Mouse (Mus musculus) midbrain, embryonic 15.5 days (tissue): ENCODE results near the gene Rhobtb3. TPM values are rescaled to one million over a fixed set of nuclear protein-coding genes. Genes with fewer than 3 reads are reported as not detected.
A peak's percentile ranks its signal among the peaks of the same experiment; 100 is the strongest.
"Not testable (repeated sequence)": the region's sequence is repeated elsewhere in the genome, so short reads cannot be mapped to it uniquely, and the experiment has no call there.

Experiments
- ATAC-seq: fragments of 200-750 bp; cut with Nextera tagmentation; replicated peaks from 2 replicates; pipeline ENCODE4 v1.8.0; 2017; ENCODE audit warnings: moderate TSS enrichment
- H3K27ac ChIP-seq: fragments of 300-500 bp; sonication (generic); 2 replicates; pipeline ENCODE4 v1.5.1; 2015; ENCODE audit warnings: mild to moderate bottlenecking, inconsistent platforms
- H3K27me3 ChIP-seq: fragments of 300-500 bp; sonication (generic); replicated peaks from 2 replicates; pipeline ENCODE4 v1.6.1; 2015; ENCODE audit warnings: inconsistent platforms
- H3K36me3 ChIP-seq: fragments of 300-500 bp; sonication (generic); replicated peaks from 2 replicates; pipeline ENCODE4 v1.6.1; 2015; ENCODE audit warnings: inconsistent platforms
- H3K4me1 ChIP-seq: fragments of 300-500 bp; sonication (generic); 2 replicates; pipeline ENCODE4 v1.6.1; 2015; ENCODE audit warnings: inconsistent platforms
- H3K4me2 ChIP-seq: fragments of 300-500 bp; sonication (generic); 2 replicates; pipeline ENCODE4 v1.6.1; 2015; ENCODE audit warnings: inconsistent platforms, mild to moderate bottlenecking, moderate library complexity
- H3K4me3 ChIP-seq: fragments of 300-500 bp; sonication (generic); 2 replicates; pipeline ENCODE4 v1.5.1; 2015; ENCODE audit warnings: mild to moderate bottlenecking, inconsistent platforms
- H3K9ac ChIP-seq: fragments of 300-500 bp; sonication (generic); 2 replicates; pipeline ENCODE4 v1.6.1; 2015; ENCODE audit warnings: mild to moderate bottlenecking, inconsistent platforms
- H3K9me3 ChIP-seq: fragments of 300-500 bp; sonication (generic); 2 replicates; pipeline ENCODE4 v1.6.1; 2016; ENCODE audit warnings: inconsistent platforms
- WGBS: fragments of 180-500 bp; shearing (Covaris S2); methylation state at CpG from one replicate; pipeline ENCODE4 v1.1.7; 2015; ENCODE audit warnings: mixed read lengths; 5-methylcytosine and 5-hydroxymethylcytosine counted together
- polyA plus RNA-seq: library from polyadenylated mRNA; unstranded; fragments of >200 nt; fragmentation: Nextera tagmentation; extraction: Ambion mirVana; gene quantifications from 2 replicates; pipeline ENCODE4 v1.2.1, GENCODE M21; 2015

Rhobtb3 gene
- polyA plus RNA-seq, 1 experiment from 2014 or later: 23.2 TPM

DNA sequence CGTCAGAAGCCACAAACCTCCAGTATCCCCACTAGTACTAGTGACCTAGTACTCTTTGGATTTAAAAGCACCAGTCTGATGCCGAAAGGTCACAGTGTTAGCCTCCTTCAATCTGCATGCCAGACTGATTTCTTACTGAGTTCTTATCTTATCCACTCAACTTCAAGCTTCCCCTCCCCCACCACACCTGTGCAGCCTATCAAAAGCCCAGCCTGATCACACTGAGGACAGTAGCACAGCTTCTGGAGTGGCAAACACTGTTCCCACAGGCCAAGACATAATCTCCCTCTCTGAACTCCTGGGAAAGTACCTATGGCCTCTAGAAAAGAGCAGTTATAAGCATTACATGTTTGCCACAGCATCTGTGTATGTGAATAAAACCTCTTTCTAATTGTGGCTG, 35.5 kb downstream of the Rhobtb3 start:
- Histone ChIP-seq H3K9ac (no peak overlapping the region), H3K4me2 (no peak overlapping the region), H3K4me1 (peaks cover 6% of the 10 kb centered on the region; the same call in 1 of the 2 replicates), H3K36me3 (0 out of 2 replicates have a peak, but pooled peaks cover 3% of the 10 kb centered on the region), H3K9me3 (no peaks in the 10 kb centered on the region), H3K4me3 (no peak overlapping the region), H3K27ac (no peak overlapping the region), H3K27me3 (no peaks in the 10 kb centered on the region)
- 0 out of 2 replicates have a peak, but pooled peaks have one; percentile 31 for ATAC-seq
- 78% methylated on average over 2 of the region's 2 CpGs for WGBS

DNA sequence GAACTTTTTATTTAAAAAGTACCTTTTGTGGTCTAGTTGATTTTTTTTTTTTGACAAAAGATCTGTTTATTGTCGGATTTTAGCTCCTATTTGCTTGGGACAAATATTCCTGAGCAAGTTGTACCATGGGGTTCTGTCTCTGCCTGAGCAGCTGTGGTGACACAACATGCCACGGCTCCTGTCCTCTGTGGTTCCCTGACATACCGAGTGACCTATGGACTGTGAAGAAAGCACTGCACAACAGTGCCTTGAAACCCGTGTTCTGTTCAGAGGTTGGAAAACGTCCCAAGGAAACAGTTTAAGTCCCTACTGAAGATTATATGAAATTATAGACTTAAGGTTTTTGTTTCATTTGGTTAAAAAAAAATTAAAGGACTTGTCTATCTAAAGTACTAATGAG, 36.6 kb downstream of the Rhobtb3 start:
- no peak overlapping the region for H3K27ac ChIP-seq
- no peak overlapping the region for H3K4me2 ChIP-seq
- H3K9me3 ChIP-seq: no peaks in the 10 kb centered on the region
- H3K4me3 ChIP-seq: no peak overlapping the region
- no peak for ATAC-seq
- no peak overlapping the region for H3K9ac ChIP-seq
- no peaks in the 10 kb centered on the region for H3K36me3 ChIP-seq
- WGBS: 69% methylated on average over 5 of the region's 5 CpGs
- H3K4me1 ChIP-seq: peaks cover 6% of the 10 kb centered on the region; the same call in 1 of the 2 replicates
- no peaks in the 10 kb centered on the region for H3K27me3 ChIP-seq

DNA sequence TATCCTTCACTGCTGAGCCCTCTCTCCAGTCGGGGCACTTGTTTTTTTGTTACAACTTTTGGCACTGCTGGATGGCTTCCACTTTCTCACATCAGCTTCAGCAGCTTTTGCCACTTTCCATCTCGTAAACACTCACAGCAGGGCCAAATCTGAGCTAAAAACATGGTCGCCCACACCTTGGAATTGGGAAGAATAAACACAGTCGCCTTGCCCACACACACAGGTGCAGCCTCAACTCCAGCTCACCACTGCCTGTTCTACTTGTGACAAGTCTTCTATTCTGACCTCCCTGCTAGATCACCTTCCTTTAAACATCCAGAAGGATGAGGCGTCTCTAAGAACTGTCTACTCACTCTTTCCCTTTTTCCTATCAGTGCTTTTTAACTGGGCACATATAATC, 39.1 kb downstream of the Rhobtb3 start:
- no peaks in the 10 kb centered on the region for H3K27me3 ChIP-seq
- no peak for ATAC-seq

DNA sequence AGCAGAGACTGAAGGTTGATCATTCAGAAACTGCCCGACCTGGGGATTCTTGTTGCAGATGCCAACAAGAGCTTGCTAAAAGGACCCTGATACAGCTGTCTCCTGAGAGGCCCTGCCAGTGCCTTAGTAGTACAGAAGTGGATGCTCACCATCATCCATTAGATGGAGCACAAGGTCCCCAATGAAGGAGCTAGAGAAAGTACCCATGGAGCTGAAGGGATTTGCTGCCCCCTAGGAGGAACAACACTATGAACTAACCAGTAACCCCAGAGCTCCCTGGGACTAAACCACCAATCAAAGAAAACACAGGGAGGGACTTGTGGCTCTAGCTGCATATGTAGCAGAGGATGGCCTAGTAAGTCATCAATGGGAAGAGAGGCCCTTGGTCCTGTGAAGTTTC, 42.8 kb downstream of the Rhobtb3 start:
- WGBS: 100% methylated on average over 1 of the region's 1 CpGs
- H3K36me3 ChIP-seq, H3K4me1 ChIP-seq, H3K9ac ChIP-seq, H3K27ac ChIP-seq, H3K9me3 ChIP-seq, H3K4me2 ChIP-seq, H3K4me3 ChIP-seq, ATAC-seq, H3K27me3 ChIP-seq: not testable (repeated sequence)

More for the DNA sequence above, 39.1 kb downstream of the Rhobtb3 start:
- Histone ChIP-seq H3K27ac (no peak overlapping the region), H3K4me2 (no peak overlapping the region), H3K9ac (no peak overlapping the region), H3K9me3 (no peaks in the 10 kb centered on the region), H3K4me3 (no peak overlapping the region), H3K4me1 (peaks cover 6% of the 10 kb centered on the region; the same call in 1 of the 2 replicates), H3K36me3 (peaks cover 9% of the 10 kb centered on the region; the same call in 1 of the 2 replicates)
- WGBS: 93% methylated on average over 5 of the region's 5 CpGs

DNA sequence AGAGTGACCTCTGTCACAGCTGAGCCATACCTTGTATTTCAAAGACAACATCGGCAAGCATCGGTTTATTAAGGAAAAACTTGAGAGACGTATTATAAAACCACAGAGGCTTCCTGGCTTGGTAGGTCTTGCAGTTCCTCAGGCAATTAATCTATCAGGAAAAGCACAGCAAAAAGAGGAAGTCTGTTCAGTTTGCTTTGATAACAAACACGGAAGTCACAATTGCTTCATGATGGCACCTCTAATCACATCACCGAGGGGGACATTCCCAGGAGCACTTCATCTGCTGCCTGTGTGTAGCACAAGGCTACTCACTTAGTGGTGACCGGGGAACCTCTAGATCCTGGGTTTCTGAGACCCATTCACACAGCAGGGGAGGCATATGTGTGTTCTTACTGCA, 50.8 kb downstream of the Rhobtb3 start:
- Histone ChIP-seq H3K27ac (no peak overlapping the region), H3K4me3 (no peak overlapping the region), H3K9ac (no peak overlapping the region), H3K36me3 (peaks cover 6% of the 10 kb centered on the region; the same call in 1 of the 2 replicates), H3K9me3 (no peaks in the 10 kb centered on the region), H3K4me1 (no peaks in the 10 kb centered on the region), H3K4me2 (no peak overlapping the region), H3K27me3 (no peaks in the 10 kb centered on the region)
- 84% methylated on average over 6 of the region's 6 CpGs for WGBS
- ATAC-seq: no peak

DNA sequence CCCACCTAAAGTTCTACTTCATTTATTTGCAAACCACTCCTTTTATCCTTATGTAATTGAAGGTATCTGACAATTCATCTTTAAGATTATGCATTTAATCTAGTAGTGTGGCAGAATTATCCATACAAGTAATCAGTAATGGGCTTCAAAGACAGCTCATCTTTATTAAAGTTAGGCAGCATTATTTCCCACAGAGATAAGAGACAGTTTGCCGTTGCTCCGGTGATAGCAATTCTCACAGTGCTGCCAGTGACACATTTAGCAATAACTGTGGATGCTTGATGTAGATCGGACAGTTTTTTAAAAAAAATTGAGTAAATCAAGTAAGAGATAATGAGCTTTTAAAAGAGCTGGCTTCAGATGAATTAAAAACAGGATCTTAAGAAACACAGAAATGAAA, 51.4 kb downstream of the Rhobtb3 start:
- H3K4me3 ChIP-seq: no peak overlapping the region

DNA sequence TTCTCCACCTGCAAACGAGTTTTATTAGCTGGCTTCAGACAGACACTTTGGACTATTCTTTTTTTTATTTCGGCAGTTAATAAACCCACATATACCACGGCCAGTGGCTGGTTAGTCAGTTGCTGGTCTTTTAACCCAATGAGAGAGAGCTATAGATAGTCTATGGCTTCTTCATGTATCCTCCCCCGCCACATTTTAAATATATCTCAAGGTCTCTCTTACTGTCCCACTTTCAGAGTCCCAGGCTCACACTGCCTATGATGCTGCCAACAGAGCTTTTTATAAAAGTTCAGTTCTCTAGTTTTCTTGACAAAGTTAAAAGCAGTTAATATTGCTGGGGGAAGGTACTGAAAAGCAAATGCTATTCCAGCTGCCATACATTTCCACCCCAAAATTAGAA, 51.9 kb downstream of the Rhobtb3 start:
- H3K9ac ChIP-seq: no peak overlapping the region
- H3K27me3 ChIP-seq: no peaks in the 10 kb centered on the region
- peaks cover 6% of the 10 kb centered on the region; the same call in 1 of the 2 replicates for H3K36me3 ChIP-seq
- WGBS: 93% methylated on average over 4 of the region's 4 CpGs
- H3K9me3 ChIP-seq: no peaks in the 10 kb centered on the region
- ATAC-seq: no peak
- no peak overlapping the region for H3K4me2 ChIP-seq
- H3K4me1 ChIP-seq: no peaks in the 10 kb centered on the region
- H3K4me3 ChIP-seq: no peak overlapping the region
- no peak overlapping the region for H3K27ac ChIP-seq

More for the DNA sequence above, 51.4 kb downstream of the Rhobtb3 start:
- Histone ChIP-seq H3K4me2 (no peak overlapping the region), H3K9me3 (no peaks in the 10 kb centered on the region), H3K4me1 (no peaks in the 10 kb centered on the region), H3K9ac (no peak overlapping the region), H3K27me3 (no peaks in the 10 kb centered on the region), H3K27ac (no peak overlapping the region), H3K36me3 (peaks cover 6% of the 10 kb centered on the region; the same call in 1 of the 2 replicates)
- no peak for ATAC-seq
- WGBS: 81% methylated on average over 3 of the region's 3 CpGs

DNA sequence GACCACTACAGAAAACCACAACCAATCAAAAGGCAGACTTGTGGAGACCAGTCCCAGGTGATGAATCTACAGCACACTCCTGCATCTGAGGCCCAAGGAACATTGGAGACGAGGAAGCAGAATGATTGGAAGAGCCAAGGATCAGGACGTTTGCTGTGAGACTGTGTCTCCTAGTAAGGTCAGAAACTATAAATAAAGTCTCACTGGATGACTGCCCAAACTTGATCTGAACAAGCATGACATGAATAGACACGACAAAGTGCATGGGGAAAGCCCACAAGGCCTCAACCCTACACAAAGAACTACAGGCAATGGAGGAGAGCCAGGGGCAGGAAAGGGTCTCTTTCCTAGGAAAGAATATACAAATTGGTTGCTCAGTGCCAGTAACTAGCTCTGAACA, 59.9 kb downstream of the Rhobtb3 start:
- H3K36me3 ChIP-seq: peaks cover 7% of the 10 kb centered on the region; the same call in 1 of the 2 replicates
- no peaks in the 10 kb centered on the region for H3K9me3 ChIP-seq
- H3K27me3 ChIP-seq: no peaks in the 10 kb centered on the region
- H3K9ac ChIP-seq: no peak overlapping the region
- no peaks in the 10 kb centered on the region for H3K4me1 ChIP-seq
- ATAC-seq: no peak
- H3K27ac ChIP-seq: no peak overlapping the region
- H3K4me2 ChIP-seq: no peak overlapping the region
- 82% methylated on average over 3 of the region's 3 CpGs for WGBS
- H3K4me3 ChIP-seq: no peak overlapping the region

DNA sequence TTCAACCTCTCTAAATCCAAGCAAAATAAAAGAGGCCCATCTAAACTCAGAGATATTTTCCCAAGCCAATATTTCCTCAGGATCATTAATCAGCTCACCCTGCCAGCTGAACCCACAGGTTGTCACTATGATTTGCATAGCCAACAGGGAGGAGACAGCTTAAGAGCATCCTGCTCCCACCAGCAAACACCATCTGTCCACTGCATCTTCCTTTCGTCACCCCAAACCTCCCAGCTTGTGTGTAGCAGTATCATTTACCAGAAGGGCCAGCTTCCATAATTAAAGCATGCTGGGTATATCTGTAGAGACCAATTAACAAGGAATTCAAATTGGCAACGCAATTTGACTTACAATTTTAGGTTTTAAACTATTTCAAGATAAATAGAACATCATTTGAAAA, 63.2 kb downstream of the Rhobtb3 start:
- Histone ChIP-seq H3K27me3 (no peaks in the 10 kb centered on the region), H3K4me1 (no peaks in the 10 kb centered on the region), H3K4me2 (no peak overlapping the region), H3K9me3 (no peaks in the 10 kb centered on the region), H3K4me3 (no peak overlapping the region), H3K36me3 (peaks cover 7% of the 10 kb centered on the region; the same call in 1 of the 2 replicates), H3K27ac (no peak overlapping the region), H3K9ac (no peak overlapping the region)
- ATAC-seq: no peak; the same call in 1 of the 2 replicates
- 59% methylated on average over 2 of the region's 2 CpGs for WGBS

DNA sequence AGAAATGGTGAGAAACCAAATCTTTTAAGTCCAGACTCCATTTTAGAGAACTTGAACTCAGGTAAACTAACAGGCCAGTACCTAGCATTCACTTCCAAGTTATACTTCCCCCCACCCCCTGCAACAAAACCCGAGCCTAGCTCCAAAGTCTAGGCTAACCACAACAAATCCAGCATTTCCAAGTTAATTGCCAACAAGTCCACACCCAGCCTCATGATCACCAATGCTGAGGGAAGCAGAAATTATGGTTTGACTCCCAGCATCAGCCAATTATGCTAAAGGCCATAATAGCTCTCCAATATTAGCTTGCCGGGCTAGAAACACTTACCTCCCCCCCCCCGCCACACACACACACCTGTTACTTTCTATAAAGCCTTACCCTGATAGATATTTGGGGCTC, 64.0 kb downstream of the Rhobtb3 start:
- no peak overlapping the region for H3K4me3 ChIP-seq
- peaks cover 7% of the 10 kb centered on the region; the same call in 1 of the 2 replicates for H3K36me3 ChIP-seq
- H3K27ac ChIP-seq: no peak overlapping the region
- no peaks in the 10 kb centered on the region for H3K27me3 ChIP-seq
- H3K9me3 ChIP-seq: no peaks in the 10 kb centered on the region
- no peak overlapping the region for H3K9ac ChIP-seq
- no peaks in the 10 kb centered on the region for H3K4me1 ChIP-seq
- 85% methylated on average over 3 of the region's 3 CpGs for WGBS
- H3K4me2 ChIP-seq: no peak overlapping the region
- ATAC-seq: no peak

DNA sequence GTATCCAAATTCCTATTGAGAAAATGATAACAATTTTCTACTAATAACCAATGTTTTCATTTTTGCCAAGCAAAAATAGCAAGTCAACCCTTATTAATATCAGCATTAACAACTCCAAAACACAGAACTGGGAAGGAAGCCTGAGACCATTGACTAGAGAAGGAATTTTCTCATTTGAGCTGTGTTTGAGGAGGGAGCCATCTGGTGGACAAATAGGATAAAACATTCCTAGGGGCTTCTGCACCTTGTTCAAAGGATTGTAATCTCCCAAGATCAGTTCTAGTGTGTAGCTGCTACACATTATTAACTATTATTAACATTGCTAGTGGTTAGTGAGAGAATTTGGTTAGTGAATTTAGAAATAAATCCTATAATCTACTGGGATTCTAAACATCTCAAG, 65.8 kb downstream of the Rhobtb3 start:
- no peak overlapping the region for H3K4me2 ChIP-seq
- 0 out of 2 replicates have a peak, but pooled peaks cover 3% of the 10 kb centered on the region for H3K36me3 ChIP-seq
- H3K4me3 ChIP-seq: no peak overlapping the region
- no peak overlapping the region for H3K9ac ChIP-seq
- H3K27ac ChIP-seq: no peak overlapping the region
- ATAC-seq: peak; percentile 75
- H3K27me3 ChIP-seq: no peaks in the 10 kb centered on the region
- no peaks in the 10 kb centered on the region for H3K9me3 ChIP-seq
- no peaks in the 10 kb centered on the region for H3K4me1 ChIP-seq

DNA sequence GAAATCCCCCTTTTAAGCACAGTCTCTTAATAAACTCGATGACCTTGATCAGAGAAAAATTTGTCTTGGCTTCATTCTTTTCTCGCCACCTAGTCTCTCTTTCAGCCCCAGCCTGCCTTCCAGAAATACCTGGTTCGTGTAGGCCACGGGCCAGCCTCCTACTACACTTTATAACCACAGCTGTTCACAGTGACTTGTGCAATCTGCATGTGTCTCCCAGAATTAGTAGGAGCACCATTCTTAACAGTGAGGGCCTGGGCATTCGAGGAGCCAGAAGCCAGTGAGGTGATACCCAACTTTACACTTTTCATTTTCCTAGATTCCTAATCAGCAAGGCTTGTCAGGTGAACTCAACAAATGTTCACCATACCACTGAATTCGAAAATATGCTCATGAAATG, 67.1 kb downstream of the Rhobtb3 start:
- WGBS: 89% methylated on average over 6 of the region's 6 CpGs
- Histone ChIP-seq H3K4me1 (no peaks in the 10 kb centered on the region), H3K27ac (no peak overlapping the region), H3K9ac (no peak overlapping the region), H3K9me3 (no peaks in the 10 kb centered on the region), H3K4me3 (no peak overlapping the region), H3K36me3 (0 out of 2 replicates have a peak, but pooled peaks cover 6% of the 10 kb centered on the region), H3K27me3 (no peaks in the 10 kb centered on the region), H3K4me2 (no peak overlapping the region)
- ATAC-seq: no peak

DNA sequence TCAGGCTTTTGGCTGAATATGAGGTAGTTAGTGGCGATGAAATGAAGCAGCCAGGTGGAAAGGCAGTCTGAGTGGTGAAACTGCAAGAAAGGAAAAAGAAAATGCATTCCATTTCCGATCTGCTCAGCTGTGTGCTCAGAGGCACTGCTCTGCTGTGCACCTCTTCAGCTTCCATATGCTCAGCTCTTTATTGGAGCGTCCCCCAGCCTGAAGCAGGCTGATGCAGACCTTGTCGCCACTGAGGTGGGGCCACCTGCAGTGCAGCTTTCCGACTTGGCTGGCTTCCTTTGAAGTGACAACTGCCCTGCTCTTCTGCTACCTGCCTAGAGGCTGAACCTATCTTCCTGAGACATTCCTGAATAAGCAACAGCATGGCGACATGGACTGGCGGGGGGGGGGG, 67.5 kb downstream of the Rhobtb3 start:
- not testable (repeated sequence) for H3K9me3 ChIP-seq, H3K4me3 ChIP-seq, H3K9ac ChIP-seq, H3K36me3 ChIP-seq, H3K4me2 ChIP-seq, H3K27ac ChIP-seq, H3K27me3 ChIP-seq, H3K4me1 ChIP-seq
- 76% methylated on average over 7 of the region's 7 CpGs for WGBS
- 0 out of 2 replicates have a peak, but pooled peaks have one; percentile 46 for ATAC-seq
